Mouse (Mus musculus): Measurements from ENCODE around the gene Zfp51. TPM values are rescaled to one million over a fixed set of nuclear protein-coding genes. Genes with fewer than 3 reads are reported as not detected.
"Not testable (repeated sequence)": the region's sequence is repeated elsewhere in the genome, so short reads cannot be mapped to it uniquely, and the experiment has no call there.

Gene Zfp51
- 1 to 10 TPM; 6.1 to 7.9 TPM for total RNA-seq (2021)
- long read RNA-seq, experiment 1, transcript Zfp51-201 (5 exons, 2,574 nt) = major isoform, 5 of 7 reads
- long read RNA-seq, experiment 1, partial matches to known transcripts = 0 of 7 reads
- long read RNA-seq, experiment 1, other reads (novel, unspliced or antisense) = 2 of 7 reads
- long read RNA-seq, experiment 2, transcript Zfp51-201 (5 exons, 2,574 nt) = major isoform, 14 of 24 reads
- long read RNA-seq, experiment 2, partial matches to known transcripts = 1 of 24 reads
- long read RNA-seq, experiment 2, other reads (novel, unspliced or antisense) = 9 of 24 reads

GRCm38 (mm10) chr17:21450138-21450704, at the start of gene Zfp51:
Gene Zfp51, plus strand, starts transcription at chr17:21450374.
- DNase-seq (ENCODE audit: low spot score in 2 of 2) = peak; percentile 82 to 88

- DNase-seq (ENCODE audit: low spot score in 2 of 2) = peak; percentile 57
Observed at GRCm38 (mm10) chr17:21422664-21423599, 27.2 kb upstream of the Zfp51 start, which contains the start of gene Zfp54. Gene Zfp54, plus strand, starts transcription at chr17:21423227.

- not testable (repeated sequence) for DNase-seq (ENCODE audit: low spot score in 2 of 2)
Observed at GRCm38 (mm10) chr17:21438806-21439400, 11.3 kb upstream of the Zfp51 start.

GRCm38 (mm10) chr17:21449669-21450068, 505 bp upstream of the Zfp51 start:
- DNase-seq (ENCODE audit: low spot score in 2 of 2) = peak; percentile 40 to 42

GRCm38 (mm10) chr17:21463550-21463949, 13.4 kb downstream of the Zfp51 start:
- DNase-seq (ENCODE audit: low spot score in 2 of 2) = no peak

- no peak for DNase-seq (ENCODE audit: low spot score in 2 of 2)
Observed at GRCm38 (mm10) chr17:21472032-21472652, 22.0 kb downstream of the Zfp51 start.

GRCm38 (mm10) chr17:21472653-21473307, 22.6 kb downstream of the Zfp51 start:
- no peak for DNase-seq (ENCODE audit: low spot score in 2 of 2)

- no peak for DNase-seq (ENCODE audit: low spot score in 2 of 2)
Observed at GRCm38 (mm10) chr17:21473362-21474190, 23.4 kb downstream of the Zfp51 start.

GRCm38 (mm10) chr17:21474729-21475128, 24.6 kb downstream of the Zfp51 start:
- DNase-seq (ENCODE audit: low spot score in 2 of 2) = not testable (repeated sequence)

- DNase-seq (ENCODE audit: low spot score in 2 of 2) = not testable (repeated sequence)
Observed at GRCm38 (mm10) chr17:21475290-21475689, 25.1 kb downstream of the Zfp51 start.

- not testable (repeated sequence) for DNase-seq (ENCODE audit: low spot score in 2 of 2)
Observed at GRCm38 (mm10) chr17:21476351-21476750, 26.2 kb downstream of the Zfp51 start.

- DNase-seq (ENCODE audit: low spot score in 2 of 2) = not testable (repeated sequence)
Observed at GRCm38 (mm10) chr17:21478103-21478777, 28.1 kb downstream of the Zfp51 start.

- DNase-seq (ENCODE audit: low spot score in 2 of 2) = peak; percentile 71 to 74
Observed at GRCm38 (mm10) chr17:21488760-21489499, 38.8 kb downstream of the Zfp51 start, which contains the start of gene Zfp53. Gene Zfp53, plus strand, starts transcription at chr17:21488998.

GRCm38 (mm10) chr17:21489500-21490001, 39.4 kb downstream of the Zfp51 start:
- DNase-seq (ENCODE audit: low spot score in 2 of 2) = no peak

GRCm38 (mm10) chr17:21501365-21501764, 51.2 kb downstream of the Zfp51 start:
- DNase-seq (ENCODE audit: low spot score in 2 of 2) = no peak

- no peak for DNase-seq (ENCODE audit: low spot score in 2 of 2)
Observed at GRCm38 (mm10) chr17:21504524-21504923, 54.4 kb downstream of the Zfp51 start.

GRCm38 (mm10) chr17:21506258-21506657, 56.1 kb downstream of the Zfp51 start:
- DNase-seq (ENCODE audit: low spot score in 2 of 2) = no peak

GRCm38 (mm10) chr17:21509756-21510155, 59.6 kb downstream of the Zfp51 start:
- no peak for DNase-seq (ENCODE audit: low spot score in 2 of 2)
